Mouse (Mus musculus): ENCODE results near the gene Msi2. TPM values are rescaled to one million over a fixed set of nuclear protein-coding genes. Genes with fewer than 3 reads are reported as not detected.

Msi2 gene
- polyA plus RNA-seq, 1 experiment from 2014 or later: 25.6 TPM

- H3K9ac ChIP-seq (replicated peaks; ENCODE audit: low read depth, low read length): no peak overlapping the region
- ATAC-seq (ENCODE audit: low read depth): no peak
- no peaks in the 10 kb centered on the region for H3K9me3 ChIP-seq (ENCODE audit: control insufficient read depth, low read length)
- H3K4me3 ChIP-seq (ENCODE audit: low read depth, low read length): no peak overlapping the region
- H3K4me1 ChIP-seq (ENCODE audit: control insufficient read depth, insufficient read depth, low read length): peaks cover 35% of the 10 kb centered on the region
- H3K36me3 ChIP-seq (ENCODE audit: control insufficient read depth, insufficient read depth, low read length): no peaks in the 10 kb centered on the region
- peak overlapping the region; percentile 22; the same call in 1 of the 2 replicates for H3K27ac ChIP-seq (ENCODE audit: low read depth, low read length)
- H3K27me3 ChIP-seq (ENCODE audit: control insufficient read depth, insufficient read depth, low read length): no peaks in the 10 kb centered on the region
- no peak overlapping the region for H3K4me2 ChIP-seq (ENCODE audit: low read depth, low read length)
- 23% methylated on average over 7 of the region's 7 CpGs for WGBS
Observed at GRCm38 (mm10) chr11:88644719-88645118, 73.6 kb downstream of the Msi2 start.

- H3K4me3 ChIP-seq (ENCODE audit: low read depth, low read length): no peak overlapping the region
- H3K27me3 ChIP-seq (ENCODE audit: control insufficient read depth, insufficient read depth, low read length): no peaks in the 10 kb centered on the region
- no peaks in the 10 kb centered on the region for H3K36me3 ChIP-seq (ENCODE audit: control insufficient read depth, insufficient read depth, low read length)
- 60% methylated on average over 4 of the region's 4 CpGs for WGBS
- H3K9me3 ChIP-seq (ENCODE audit: control insufficient read depth, low read length): no peaks in the 10 kb centered on the region
- peaks cover 29% of the 10 kb centered on the region for H3K4me1 ChIP-seq (ENCODE audit: control insufficient read depth, insufficient read depth, low read length)
- no peak overlapping the region for H3K4me2 ChIP-seq (ENCODE audit: low read depth, low read length)
- H3K27ac ChIP-seq (ENCODE audit: low read depth, low read length): 0 out of 2 replicates have a peak overlapping the region, but pooled peaks have one; percentile 39
- ATAC-seq (ENCODE audit: low read depth): no peak
- H3K9ac ChIP-seq (replicated peaks; ENCODE audit: low read depth, low read length): no peak overlapping the region
Observed at GRCm38 (mm10) chr11:88639862-88640261, 78.5 kb downstream of the Msi2 start.

GRCm38 (mm10) chr11:88638936-88639542, 79.3 kb downstream of the Msi2 start:
- no peak for ATAC-seq (ENCODE audit: low read depth)
- H3K27ac ChIP-seq (ENCODE audit: low read depth, low read length): no peak overlapping the region
- 81% methylated on average over 6 of the region's 6 CpGs for WGBS

GRCm38 (mm10) chr11:88638254-88638653, 80.1 kb downstream of the Msi2 start:
- no peak overlapping the region for H3K4me2 ChIP-seq (ENCODE audit: low read depth, low read length)
- no peak overlapping the region for H3K9ac ChIP-seq (replicated peaks; ENCODE audit: low read depth, low read length)
- no peaks in the 10 kb centered on the region for H3K27me3 ChIP-seq (ENCODE audit: control insufficient read depth, insufficient read depth, low read length)
- ATAC-seq (ENCODE audit: low read depth): no peak
- peak overlapping the region; percentile 18; the same call in 1 of the 2 replicates for H3K27ac ChIP-seq (ENCODE audit: low read depth, low read length)
- no peaks in the 10 kb centered on the region for H3K9me3 ChIP-seq (ENCODE audit: control insufficient read depth, low read length)
- 70% methylated on average over 2 of the region's 2 CpGs for WGBS
- H3K4me3 ChIP-seq (ENCODE audit: low read depth, low read length): no peak overlapping the region
- no peaks in the 10 kb centered on the region for H3K36me3 ChIP-seq (ENCODE audit: control insufficient read depth, insufficient read depth, low read length)
- peaks cover 25% of the 10 kb centered on the region for H3K4me1 ChIP-seq (ENCODE audit: control insufficient read depth, insufficient read depth, low read length)

More at GRCm38 (mm10) chr11:88638936-88639542, 79.3 kb downstream of the Msi2 start:
- no peak overlapping the region for H3K4me3 ChIP-seq (ENCODE audit: low read depth, low read length)
- H3K36me3 ChIP-seq (ENCODE audit: control insufficient read depth, insufficient read depth, low read length): no peaks in the 10 kb centered on the region
- no peak overlapping the region for H3K4me2 ChIP-seq (ENCODE audit: low read depth, low read length)
- no peaks in the 10 kb centered on the region for H3K9me3 ChIP-seq (ENCODE audit: control insufficient read depth, low read length)
- no peaks in the 10 kb centered on the region for H3K27me3 ChIP-seq (ENCODE audit: control insufficient read depth, insufficient read depth, low read length)
- peaks cover 29% of the 10 kb centered on the region for H3K4me1 ChIP-seq (ENCODE audit: control insufficient read depth, insufficient read depth, low read length)
- no peak overlapping the region for H3K9ac ChIP-seq (replicated peaks; ENCODE audit: low read depth, low read length)

GRCm38 (mm10) chr11:88636934-88637333, 81.4 kb downstream of the Msi2 start:
- Histone ChIP-seq H3K9ac (replicated peaks; ENCODE audit: low read depth, low read length) (no peak overlapping the region), H3K9me3 (ENCODE audit: control insufficient read depth, low read length) (no peaks in the 10 kb centered on the region), H3K27ac (ENCODE audit: low read depth, low read length) (no peak overlapping the region), H3K36me3 (ENCODE audit: control insufficient read depth, insufficient read depth, low read length) (no peaks in the 10 kb centered on the region), H3K4me3 (ENCODE audit: low read depth, low read length) (no peak overlapping the region), H3K27me3 (ENCODE audit: control insufficient read depth, insufficient read depth, low read length) (no peaks in the 10 kb centered on the region), H3K4me2 (ENCODE audit: low read depth, low read length) (no peak overlapping the region), H3K4me1 (ENCODE audit: control insufficient read depth, insufficient read depth, low read length) (peaks cover 28% of the 10 kb centered on the region)
- WGBS: 55% methylated on average over 6 of the region's 6 CpGs
- ATAC-seq (ENCODE audit: low read depth): peak; percentile 58

- Histone ChIP-seq H3K9me3 (ENCODE audit: control insufficient read depth, low read length) (no peaks in the 10 kb centered on the region), H3K4me3 (ENCODE audit: low read depth, low read length) (no peak overlapping the region), H3K27ac (ENCODE audit: low read depth, low read length) (no peak overlapping the region; the same call in 1 of the 2 replicates), H3K36me3 (ENCODE audit: control insufficient read depth, insufficient read depth, low read length) (no peaks in the 10 kb centered on the region), H3K27me3 (ENCODE audit: control insufficient read depth, insufficient read depth, low read length) (no peaks in the 10 kb centered on the region), H3K9ac (replicated peaks; ENCODE audit: low read depth, low read length) (no peak overlapping the region), H3K4me2 (ENCODE audit: low read depth, low read length) (no peak overlapping the region), H3K4me1 (ENCODE audit: control insufficient read depth, insufficient read depth, low read length) (peaks cover 28% of the 10 kb centered on the region)
- peak; percentile 23; the same call in 1 of the 2 replicates for ATAC-seq (ENCODE audit: low read depth)
- whole genome bisulfite sequencing: 84% methylated on average over 5 of the region's 5 CpGs
Observed at GRCm38 (mm10) chr11:88636319-88636718, 82.0 kb downstream of the Msi2 start.

GRCm38 (mm10) chr11:88634627-88635026, 83.7 kb downstream of the Msi2 start:
- Histone ChIP-seq H3K27me3 (ENCODE audit: control insufficient read depth, insufficient read depth, low read length) (no peaks in the 10 kb centered on the region), H3K4me1 (ENCODE audit: control insufficient read depth, insufficient read depth, low read length) (peaks cover 30% of the 10 kb centered on the region), H3K9ac (replicated peaks; ENCODE audit: low read depth, low read length) (no peak overlapping the region), H3K9me3 (ENCODE audit: control insufficient read depth, low read length) (no peaks in the 10 kb centered on the region), H3K36me3 (ENCODE audit: control insufficient read depth, insufficient read depth, low read length) (no peaks in the 10 kb centered on the region), H3K4me2 (ENCODE audit: low read depth, low read length) (no peak overlapping the region), H3K4me3 (ENCODE audit: low read depth, low read length) (no peak overlapping the region), H3K27ac (ENCODE audit: low read depth, low read length) (no peak overlapping the region)
- 81% methylated on average over 1 of the region's 1 CpGs for WGBS
- no peak for ATAC-seq (ENCODE audit: low read depth)

GRCm38 (mm10) chr11:88631932-88632230, 86.4 kb downstream of the Msi2 start:
- 91% methylated on average over 3 of the region's 3 CpGs for WGBS
- no peak for ATAC-seq (ENCODE audit: low read depth)
- Histone ChIP-seq H3K4me3 (ENCODE audit: low read depth, low read length) (no peak overlapping the region), H3K9ac (replicated peaks; ENCODE audit: low read depth, low read length) (no peak overlapping the region), H3K9me3 (ENCODE audit: control insufficient read depth, low read length) (no peaks in the 10 kb centered on the region), H3K4me2 (ENCODE audit: low read depth, low read length) (no peak overlapping the region), H3K27ac (ENCODE audit: low read depth, low read length) (no peak overlapping the region), H3K27me3 (ENCODE audit: control insufficient read depth, insufficient read depth, low read length) (no peaks in the 10 kb centered on the region), H3K4me1 (ENCODE audit: control insufficient read depth, insufficient read depth, low read length) (peaks cover 26% of the 10 kb centered on the region; the same call in 1 of the 2 replicates), H3K36me3 (ENCODE audit: control insufficient read depth, insufficient read depth, low read length) (no peaks in the 10 kb centered on the region)

- Histone ChIP-seq H3K4me2 (ENCODE audit: low read depth, low read length) (no peak overlapping the region), H3K36me3 (ENCODE audit: control insufficient read depth, insufficient read depth, low read length) (no peaks in the 10 kb centered on the region), H3K4me3 (ENCODE audit: low read depth, low read length) (no peak overlapping the region), H3K27ac (ENCODE audit: low read depth, low read length) (no peak overlapping the region), H3K9ac (replicated peaks; ENCODE audit: low read depth, low read length) (no peak overlapping the region), H3K4me1 (ENCODE audit: control insufficient read depth, insufficient read depth, low read length) (peaks cover 22% of the 10 kb centered on the region; the same call in 1 of the 2 replicates), H3K9me3 (ENCODE audit: control insufficient read depth, low read length) (no peaks in the 10 kb centered on the region), H3K27me3 (ENCODE audit: control insufficient read depth, insufficient read depth, low read length) (no peaks in the 10 kb centered on the region)
- WGBS: 80% methylated on average over 8 of the region's 8 CpGs
- no peak for ATAC-seq (ENCODE audit: low read depth)
Observed at GRCm38 (mm10) chr11:88631084-88631931, 87.0 kb downstream of the Msi2 start.

Measured in neural tube, embryonic 14.5 days (tissue).